Mouse (Mus musculus): Measurements from ENCODE around the gene Hist1h3b. TPM values are rescaled to one million over a fixed set of nuclear protein-coding genes. Genes with fewer than 3 reads are reported as not detected.
"Not testable (repeated sequence)": the region's sequence is repeated elsewhere in the genome, so short reads cannot be mapped to it uniquely, and the experiment has no call there.

Hist1h3b gene
- not detected in 2 replicates for polyA plus RNA-seq (2012; ENCODE audit: insufficient read depth, insufficient read length, low replicate concordance, missing spikeins)

DNA sequence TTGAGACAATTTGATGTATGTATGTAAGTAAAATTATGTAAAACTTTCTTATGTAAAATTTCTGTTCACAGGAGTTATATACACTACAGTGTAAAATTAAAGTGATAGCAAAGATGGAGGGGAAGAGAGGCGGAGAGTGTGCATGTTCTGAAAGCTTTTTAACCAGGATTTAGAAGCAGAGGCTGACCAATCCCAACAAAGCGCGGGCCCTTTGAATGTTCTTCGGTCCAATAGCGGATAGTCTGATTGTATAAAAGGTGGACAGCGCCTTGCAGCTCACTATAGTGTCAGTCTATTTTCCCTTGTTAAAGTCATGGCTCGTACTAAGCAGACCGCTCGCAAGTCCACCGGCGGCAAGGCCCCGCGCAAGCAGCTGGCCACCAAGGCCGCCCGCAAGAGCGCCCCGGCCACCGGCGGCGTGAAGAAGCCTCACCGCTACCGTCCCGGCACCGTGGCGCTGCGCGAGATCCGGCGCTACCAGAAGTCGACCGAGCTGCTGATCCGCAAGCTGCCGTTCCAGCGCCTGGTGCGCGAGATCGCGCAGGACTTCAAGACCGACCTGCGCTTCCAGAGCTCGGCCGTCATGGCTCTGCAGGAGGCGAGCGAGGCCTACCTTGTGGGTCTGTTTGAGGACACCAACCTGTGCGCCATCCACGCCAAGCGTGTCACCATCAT, at the start of gene Hist1h3b:
TSS of gene Hist1h3b (plus strand) at position 201 of the 675 bp plus-strand sequence.
- WGBS: 2% methylated on average over 19 of the region's 47 CpGs
- Histone ChIP-seq H3K4me3 (ENCODE audit: insufficient read depth, low read depth, low read length) (peak within 1 kb of the TSS; percentile 73), H3K27ac (ENCODE audit: insufficient read depth, low read depth, low read length) (peak within 1 kb of the TSS; percentile 94)
- H3K4me1 ChIP-seq (ENCODE audit: control insufficient read depth, insufficient read depth, low read length): not testable (repeated sequence)

DNA sequence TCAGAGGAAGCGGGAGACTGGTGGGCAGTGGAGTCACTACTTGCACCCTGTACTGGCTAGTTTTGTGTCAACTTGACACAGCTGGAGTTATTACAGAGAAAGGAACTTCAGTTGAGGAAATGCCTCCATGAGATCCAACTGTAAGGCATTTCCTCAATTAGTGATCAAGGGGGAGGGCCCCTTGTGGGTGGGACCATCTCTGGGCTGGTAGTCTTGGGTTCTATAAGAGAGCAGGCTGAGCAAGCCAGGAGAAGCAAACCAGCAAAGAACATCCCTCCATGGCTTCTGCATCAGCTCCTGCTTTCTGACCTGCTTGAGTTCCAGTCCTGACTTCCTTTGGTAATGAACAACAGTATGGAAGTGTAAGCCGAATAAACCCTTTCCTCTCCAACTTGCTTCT, 49.3 kb upstream of the Hist1h3b start:
- H3K27ac ChIP-seq (ENCODE audit: insufficient read depth, low read depth, low read length); H3K4me3 ChIP-seq (ENCODE audit: insufficient read depth, low read depth, low read length); H3K4me1 ChIP-seq (ENCODE audit: control insufficient read depth, insufficient read depth, low read length): not testable (repeated sequence)
- 85% methylated on average over 2 of the region's 2 CpGs for WGBS

DNA sequence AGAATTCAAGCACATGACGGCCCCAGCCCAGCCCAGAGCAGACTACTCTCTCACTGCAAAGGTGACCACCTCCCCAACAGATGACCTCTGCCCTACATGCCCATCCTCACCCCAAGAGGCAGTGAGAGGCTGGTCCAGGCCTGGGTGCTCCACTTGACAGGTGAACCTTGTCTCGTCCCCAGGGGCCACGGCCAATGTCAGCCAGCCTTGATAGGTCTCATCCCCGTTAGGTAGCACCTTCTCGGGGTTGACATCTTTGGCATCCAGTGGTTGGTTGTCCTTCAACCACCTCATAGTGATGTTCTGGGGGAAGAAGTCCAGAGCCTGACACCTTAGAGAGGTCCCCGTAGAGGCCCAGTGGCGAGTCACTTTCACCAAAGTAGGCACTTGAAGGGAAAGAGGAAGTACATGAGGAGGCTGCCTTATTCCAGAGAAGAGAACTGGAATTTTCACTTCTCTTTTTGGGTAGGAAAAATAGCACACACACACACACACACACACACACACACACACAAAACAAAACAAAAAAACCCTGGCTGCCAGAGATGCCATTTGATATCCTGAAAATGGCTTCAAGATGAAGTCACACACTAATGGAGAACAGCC, 46.2 kb upstream of the Hist1h3b start:
- 93% methylated on average over 7 of the region's 7 CpGs for WGBS
- TF ChIP-seq CTCF (IDR thresholded peaks at IDR 0.05; ENCODE audit: insufficient read depth, low read depth, low read length) (no peak), POLR2A (IDR thresholded peaks at IDR 0.05; ENCODE audit: insufficient read depth, low read depth, low read length) (no peak)
- no peak overlapping the region for H3K4me3 ChIP-seq (ENCODE audit: insufficient read depth, low read depth, low read length)
- no peak overlapping the region for H3K27ac ChIP-seq (ENCODE audit: insufficient read depth, low read depth, low read length)
- no peaks in the 10 kb centered on the region for H3K4me1 ChIP-seq (ENCODE audit: control insufficient read depth, insufficient read depth, low read length)

DNA sequence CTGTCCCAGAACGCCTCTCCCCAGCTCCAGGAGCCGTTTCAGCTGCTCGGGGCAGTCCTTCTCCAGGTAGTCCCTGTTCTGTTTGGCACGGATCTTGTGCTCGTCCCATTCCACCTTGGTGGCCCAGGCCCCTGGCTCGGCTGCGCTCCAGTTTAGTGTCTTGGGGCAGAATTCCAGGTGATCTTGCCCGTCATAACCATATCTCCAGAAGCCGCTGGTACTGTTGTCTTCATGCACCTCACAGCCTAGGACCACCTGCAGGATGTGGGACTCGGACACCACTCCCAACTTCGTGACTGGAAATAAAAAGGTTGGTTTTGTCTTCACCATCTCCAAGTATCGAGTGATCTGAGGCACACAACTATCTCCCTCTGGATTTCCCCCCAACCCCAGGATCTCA, 45.3 kb upstream of the Hist1h3b start:
- WGBS: 95% methylated on average over 12 of the region's 12 CpGs
- TF ChIP-seq POLR2A (IDR thresholded peaks at IDR 0.05; ENCODE audit: insufficient read depth, low read depth, low read length) (no peak), CTCF (IDR thresholded peaks at IDR 0.05; ENCODE audit: insufficient read depth, low read depth, low read length) (no peak)
- no peaks in the 10 kb centered on the region for H3K4me1 ChIP-seq (ENCODE audit: control insufficient read depth, insufficient read depth, low read length)
- H3K27ac ChIP-seq (ENCODE audit: insufficient read depth, low read depth, low read length): no peak overlapping the region
- H3K4me3 ChIP-seq (ENCODE audit: insufficient read depth, low read depth, low read length): no peak overlapping the region

DNA sequence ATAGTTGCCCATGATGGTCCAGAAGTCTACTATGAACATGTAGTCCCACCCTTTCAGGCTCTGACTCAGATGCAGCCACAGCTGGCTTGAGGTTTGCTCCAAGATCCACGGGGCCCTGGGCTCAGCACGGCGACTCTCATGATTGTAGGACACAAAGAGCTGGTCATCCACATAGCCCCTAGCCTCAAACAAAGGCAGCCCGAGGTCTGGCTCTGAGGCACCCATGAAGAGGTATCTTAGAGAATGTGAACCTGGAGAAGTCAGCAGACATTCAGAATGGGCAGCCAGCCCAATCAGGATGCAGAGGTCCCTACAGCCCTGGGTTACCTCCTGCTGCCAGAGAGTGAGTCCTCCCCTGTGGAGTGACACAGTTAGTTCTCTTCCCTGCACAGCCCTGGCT, 44.0 kb upstream of the Hist1h3b start:
- H3K4me3 ChIP-seq (ENCODE audit: insufficient read depth, low read depth, low read length): no peak overlapping the region
- no peak overlapping the region for H3K27ac ChIP-seq (ENCODE audit: insufficient read depth, low read depth, low read length)
- H3K4me1 ChIP-seq (ENCODE audit: control insufficient read depth, insufficient read depth, low read length): no peaks in the 10 kb centered on the region
- TF ChIP-seq POLR2A (IDR thresholded peaks at IDR 0.05; ENCODE audit: insufficient read depth, low read depth, low read length): no peak
- no peak for TF ChIP-seq CTCF (IDR thresholded peaks at IDR 0.05; ENCODE audit: insufficient read depth, low read depth, low read length)
- WGBS: 90% methylated on average over 4 of the region's 4 CpGs

DNA sequence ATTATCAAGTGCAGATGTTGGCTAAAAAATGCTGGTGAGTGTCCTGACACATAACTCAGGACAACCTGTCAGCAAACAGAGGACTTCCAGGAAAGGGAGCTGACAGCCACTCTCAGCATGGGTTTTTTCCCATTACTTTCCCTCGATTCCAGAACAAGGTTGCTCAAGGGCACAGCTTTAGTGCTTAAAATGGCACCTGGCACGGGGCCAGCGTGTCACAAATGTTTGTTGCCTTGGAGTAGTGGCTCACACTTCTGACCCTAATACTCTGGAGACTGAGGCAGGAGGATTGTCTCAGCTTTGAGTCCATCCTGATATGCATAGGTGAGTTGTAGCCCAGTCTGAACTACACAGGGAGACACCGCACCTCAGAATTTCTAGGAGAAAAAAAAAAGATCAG, 43.4 kb upstream of the Hist1h3b start:
- TF ChIP-seq CTCF (IDR thresholded peaks at IDR 0.05; ENCODE audit: insufficient read depth, low read depth, low read length): no peak
- no peak for TF ChIP-seq POLR2A (IDR thresholded peaks at IDR 0.05; ENCODE audit: insufficient read depth, low read depth, low read length)
- no peak overlapping the region for H3K4me3 ChIP-seq (ENCODE audit: insufficient read depth, low read depth, low read length)
- 67% methylated on average over 4 of the region's 4 CpGs for WGBS
- H3K27ac ChIP-seq (ENCODE audit: insufficient read depth, low read depth, low read length): no peak overlapping the region
- H3K4me1 ChIP-seq (ENCODE audit: control insufficient read depth, insufficient read depth, low read length): no peaks in the 10 kb centered on the region

DNA sequence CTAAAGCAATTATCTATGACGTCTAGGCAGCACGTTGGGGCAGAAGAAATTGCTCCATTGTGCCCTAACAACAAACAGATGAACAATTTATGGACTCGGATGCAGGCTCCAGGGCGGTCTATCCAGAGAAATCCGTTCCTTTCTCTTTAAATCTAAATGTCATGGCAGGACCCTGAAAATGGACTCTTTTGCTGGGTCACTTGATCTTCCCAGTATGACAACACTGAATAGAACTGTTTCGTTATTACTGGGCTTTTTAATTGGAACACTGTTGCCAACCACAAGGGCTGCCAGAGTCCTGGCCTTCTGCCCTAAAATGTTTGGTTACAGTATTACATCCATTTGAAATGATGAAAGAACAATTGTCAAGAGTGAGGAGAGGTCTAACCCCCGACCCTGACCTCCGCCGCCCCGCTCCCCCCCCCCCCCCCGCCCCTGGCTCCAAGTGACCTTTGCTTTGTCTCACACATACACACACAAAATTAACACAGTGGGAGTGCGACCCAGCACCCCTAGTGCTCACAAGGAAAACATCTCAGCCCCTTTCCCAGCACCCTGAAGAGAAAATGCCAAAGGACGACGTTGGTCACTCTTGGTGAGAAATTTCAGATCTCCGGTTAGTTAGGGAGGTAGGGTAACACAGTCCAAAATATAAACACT, 42.2 kb upstream of the Hist1h3b start:
- TF ChIP-seq CTCF (IDR thresholded peaks at IDR 0.05; ENCODE audit: insufficient read depth, low read depth, low read length) (no peak), POLR2A (IDR thresholded peaks at IDR 0.05; ENCODE audit: insufficient read depth, low read depth, low read length) (no peak)
- Histone ChIP-seq H3K4me1 (ENCODE audit: control insufficient read depth, insufficient read depth, low read length) (no peaks in the 10 kb centered on the region), H3K4me3 (ENCODE audit: insufficient read depth, low read depth, low read length) (peak overlapping the region; percentile 48), H3K27ac (ENCODE audit: insufficient read depth, low read depth, low read length) (0 out of 2 replicates have a peak overlapping the region, but pooled peaks have one; percentile 46)
- WGBS: 16% methylated on average over 15 of the region's 15 CpGs

DNA sequence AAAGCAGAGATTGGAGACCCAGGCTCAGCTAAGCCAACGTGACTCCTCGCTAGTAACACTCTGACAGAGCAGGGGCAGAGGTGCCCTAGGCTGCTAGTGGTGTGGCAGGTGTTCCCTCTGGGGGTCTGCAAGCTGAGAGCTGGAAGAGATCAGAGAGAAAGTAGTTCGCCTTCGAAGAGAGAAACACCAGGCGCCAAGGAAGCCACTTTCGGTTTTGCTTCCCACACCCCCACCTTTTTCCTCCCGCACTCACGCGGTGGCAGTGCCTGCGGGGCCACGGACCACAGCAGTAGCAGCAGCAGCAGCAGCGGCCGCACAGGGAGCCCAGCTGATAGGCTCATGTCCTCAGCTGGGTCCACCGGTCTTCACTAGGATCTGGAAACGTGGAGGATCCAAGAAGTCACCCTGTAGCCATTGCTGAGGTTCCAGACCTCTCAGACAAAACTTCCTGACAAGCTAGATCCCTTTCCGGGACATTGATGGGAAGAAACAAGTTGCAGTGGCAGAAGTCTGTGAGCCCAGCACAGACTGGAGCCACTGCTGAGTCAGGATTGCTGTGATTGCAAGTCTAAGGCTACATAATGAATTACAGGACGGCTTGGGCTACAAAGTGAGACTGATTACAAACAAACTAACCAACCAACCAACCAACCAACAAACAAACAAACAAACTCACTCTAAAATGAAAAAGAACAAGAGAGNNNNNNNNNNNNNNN, 41.5 kb upstream of the Hist1h3b start, which contains the start of gene Hfe:
TSS of gene Hfe (minus strand) at position 481 of the 716 bp plus-strand sequence.
- Histone ChIP-seq H3K4me1 (ENCODE audit: control insufficient read depth, insufficient read depth, low read length) (no peaks in the 10 kb centered on the region), H3K27ac (ENCODE audit: insufficient read depth, low read depth, low read length) (0 out of 2 replicates have a peak within 1 kb of the TSS, but pooled peaks have one; percentile 46), H3K4me3 (ENCODE audit: insufficient read depth, low read depth, low read length) (peak within 1 kb of the TSS; percentile 48)
- TF ChIP-seq CTCF (IDR thresholded peaks at IDR 0.05; ENCODE audit: insufficient read depth, low read depth, low read length): no peak
- TF ChIP-seq POLR2A (IDR thresholded peaks at IDR 0.05; ENCODE audit: insufficient read depth, low read depth, low read length): no peak
- WGBS: 2% methylated on average over 17 of the region's 17 CpGs
